Mouse (Mus musculus): Measurements from ENCODE around the gene Rad51ap1.
A peak's percentile ranks its signal among the peaks of the same experiment; 100 is the strongest.

The Rad51ap1 gene

GRCm38 (mm10) chr6:126939487-126940171 lies at the start of gene Rad51ap1, which contains the start of gene D6Wsu163e:
Gene Rad51ap1, minus strand, starts transcription at chr6:126939587.
Gene D6Wsu163e, plus strand, starts transcription at chr6:126939962.
- DNase-seq (ENCODE audit: low read depth, low spot score) = peak; percentile 96

GRCm38 (mm10) chr6:126981539-126982234 lies 42.3 kb upstream of the Rad51ap1 start:
- no peak for DNase-seq (ENCODE audit: low read depth, low spot score)

GRCm38 (mm10) chr6:126966241-126967026 lies 27.0 kb upstream of the Rad51ap1 start:
- DNase-seq (ENCODE audit: low read depth, low spot score) = no peak

- DNase-seq (ENCODE audit: low read depth, low spot score) = no peak
Observed at GRCm38 (mm10) chr6:126963426-126963825, 24.0 kb upstream of the Rad51ap1 start.

- no peak for DNase-seq (ENCODE audit: low read depth, low spot score)
Observed at GRCm38 (mm10) chr6:126962709-126963108, 23.3 kb upstream of the Rad51ap1 start.

- no peak for DNase-seq (ENCODE audit: low read depth, low spot score)
Observed at GRCm38 (mm10) chr6:126961371-126962018, 22.1 kb upstream of the Rad51ap1 start.

- peak; percentile 90 for DNase-seq (ENCODE audit: low read depth, low spot score)
Observed at GRCm38 (mm10) chr6:126955734-126956133, 16.3 kb upstream of the Rad51ap1 start.

- peak; percentile 14 for DNase-seq (ENCODE audit: low read depth, low spot score)
Observed at GRCm38 (mm10) chr6:126948336-126948735, 8.9 kb upstream of the Rad51ap1 start.

GRCm38 (mm10) chr6:126940451-126940850 lies 1.1 kb upstream of the Rad51ap1 start:
- DNase-seq (ENCODE audit: low read depth, low spot score) = peak; percentile 10

- no peak for DNase-seq (ENCODE audit: low read depth, low spot score)
Observed at GRCm38 (mm10) chr6:126938853-126939486, 417 bp downstream of the Rad51ap1 start.

GRCm38 (mm10) chr6:126938047-126938446 lies 1.3 kb downstream of the Rad51ap1 start:
- no peak for DNase-seq (ENCODE audit: low read depth, low spot score)

GRCm38 (mm10) chr6:126932896-126933295 lies 6.5 kb downstream of the Rad51ap1 start:
- no peak for DNase-seq (ENCODE audit: low read depth, low spot score)

GRCm38 (mm10) chr6:126921111-126921881 lies 18.1 kb downstream of the Rad51ap1 start, which contains the start of gene Dyrk4:
Gene Dyrk4, minus strand, starts transcription at chr6:126921839.
- DNase-seq (ENCODE audit: low read depth, low spot score) = no peak

GRCm38 (mm10) chr6:126914928-126915327 lies 24.5 kb downstream of the Rad51ap1 start:
- no peak for DNase-seq (ENCODE audit: low read depth, low spot score)

- no peak for DNase-seq (ENCODE audit: low read depth, low spot score)
Observed at GRCm38 (mm10) chr6:126910727-126911126, 28.7 kb downstream of the Rad51ap1 start.

GRCm38 (mm10) chr6:126907876-126908275 lies 31.5 kb downstream of the Rad51ap1 start:
- DNase-seq (ENCODE audit: low read depth, low spot score) = peak; percentile 4

GRCm38 (mm10) chr6:126907378-126907777 lies 32.0 kb downstream of the Rad51ap1 start:
- DNase-seq (ENCODE audit: low read depth, low spot score) = no peak

GRCm38 (mm10) chr6:126877118-126877517 lies 62.3 kb downstream of the Rad51ap1 start:
- no peak for DNase-seq (ENCODE audit: low read depth, low spot score)
